Mouse (Mus musculus) neural tube, embryonic 11.5 days (tissue): ENCODE results near the gene Chchd3. TPM values are rescaled to one million over a fixed set of nuclear protein-coding genes. Genes with fewer than 3 reads are reported as not detected.

ENCODE experiments used
- ATAC-seq: fragments of 200-750 bp; cut with Nextera tagmentation; 2 replicates; pipeline ENCODE4 v1.8.0; 2017; ENCODE audit warnings: moderate number of reproducible peaks, mild to moderate bottlenecking, moderate TSS enrichment, moderate library complexity; ENCODE audit not compliant: insufficient read depth, low FRiP score, low TSS enrichment
- DNase-seq: peaks from one replicate; pipeline ENCODE4 v3.0.0-alpha.2; 2015; ENCODE audit warnings: low spot score
- H3K27ac ChIP-seq: fragments of 300-500 bp; sonication (generic); 2 replicates; pipeline ENCODE4 v1.5.1; 2014; ENCODE audit warnings: low read depth, mild to moderate bottlenecking, low read length
- H3K27me3 ChIP-seq: fragments of 300-500 bp; sonication (generic); 2 replicates; pipeline ENCODE4 v1.6.1; 2014; ENCODE audit warnings: mild to moderate bottlenecking, low read length, mixed read lengths; ENCODE audit not compliant: control insufficient read depth, insufficient read depth
- H3K36me3 ChIP-seq: fragments of 300-500 bp; sonication (generic); 2 replicates; pipeline ENCODE4 v1.6.1; 2014; ENCODE audit warnings: mild to moderate bottlenecking, low read length, moderate library complexity, mixed read lengths; ENCODE audit not compliant: control insufficient read depth, insufficient read depth
- H3K4me1 ChIP-seq: fragments of 300-500 bp; sonication (generic); 2 replicates; pipeline ENCODE4 v1.6.1; 2014; ENCODE audit warnings: low read length, mixed read lengths; ENCODE audit not compliant: control insufficient read depth, insufficient read depth
- H3K4me2 ChIP-seq: fragments of 300-500 bp; sonication (generic); 2 replicates; pipeline ENCODE4 v1.6.1; 2014; ENCODE audit warnings: low read depth, mild to moderate bottlenecking, moderate library complexity
- H3K4me3 ChIP-seq: fragments of 300-500 bp; sonication (generic); 2 replicates; pipeline ENCODE4 v1.5.1; 2014; ENCODE audit warnings: low read depth, low read length
- H3K9ac ChIP-seq: fragments of 300-500 bp; sonication (generic); 2 replicates; pipeline ENCODE4 v1.6.1; 2014; ENCODE audit warnings: mild to moderate bottlenecking, low read length
- H3K9me3 ChIP-seq: fragments of 300-500 bp; sonication (generic); 2 replicates; pipeline ENCODE4 v1.6.1; 2016; ENCODE audit warnings: low read length; ENCODE audit not compliant: control insufficient read depth
- WGBS: fragments of 180-500 bp; shearing (Covaris S2); extraction: QIAGEN DNeasy Blood & Tissue Kit; methylation state at CpG from one replicate; pipeline ENCODE4 v1.1.7; 2014; 5-methylcytosine and 5-hydroxymethylcytosine counted together
- polyA plus RNA-seq: library from polyadenylated mRNA; unstranded; fragments of >200 nt; fragmentation: Nextera tagmentation; extraction: Ambion mirVana; gene quantifications from 2 replicates; pipeline ENCODE4 v1.2.1, GENCODE M21; 2014

Chchd3 gene
- 126 and 127 TPM in 2 replicates for polyA plus RNA-seq

DNA sequence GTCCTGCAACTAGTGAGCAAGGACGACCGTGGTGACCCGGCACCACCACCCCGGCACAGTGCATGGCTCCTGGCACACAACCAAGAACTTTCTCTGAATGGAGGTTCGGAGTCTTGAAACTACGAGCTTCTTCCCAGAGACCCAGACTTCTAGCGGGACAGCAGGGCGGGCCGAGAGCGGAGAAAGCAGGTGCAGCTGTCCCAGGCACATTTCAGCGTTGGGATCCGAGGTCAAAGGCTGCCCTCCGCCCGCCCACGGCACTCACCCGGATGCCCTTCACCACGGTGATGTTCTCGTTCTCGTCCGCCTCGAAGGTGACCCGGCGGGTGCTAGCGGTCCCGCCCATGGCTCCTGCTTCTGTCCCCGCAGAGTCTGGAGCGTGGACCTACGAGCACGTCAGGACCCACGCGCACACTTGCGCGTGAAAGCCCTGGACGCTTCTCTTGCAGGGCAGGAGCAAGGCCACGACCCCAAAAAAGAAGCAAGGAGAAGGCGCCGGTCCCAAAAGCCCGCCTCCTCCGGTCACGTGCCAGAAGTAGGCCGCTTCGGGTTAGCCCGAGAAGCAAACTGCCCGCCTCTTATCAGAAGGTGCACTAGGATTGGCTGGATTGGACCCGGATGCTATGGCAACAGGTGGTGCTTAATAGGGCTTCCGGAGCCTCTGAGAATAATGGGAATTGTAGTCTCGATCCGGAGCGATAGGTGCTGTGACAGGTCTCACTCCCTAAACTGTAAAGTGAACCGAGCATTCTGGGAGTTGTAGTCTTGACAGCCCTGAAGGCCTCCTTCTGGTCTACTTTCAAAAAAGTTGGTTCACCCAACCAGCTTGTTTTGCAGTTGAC lies at the start of gene Chchd3:
Chchd3 (minus strand) TSS at position 526 of the 842 bp plus-strand sequence.
- ATAC-seq (peak; percentile 99), DNase-seq (peak; percentile 93)
- no peaks in the 10 kb centered on the region for H3K36me3 ChIP-seq
- peaks cover 5% of the 10 kb centered on the region for H3K4me1 ChIP-seq
- no peaks in the 10 kb centered on the region for H3K9me3 ChIP-seq
- WGBS, result under 1% methylated on average over 50 of the region's 50 CpGs
- H3K27me3 ChIP-seq, result no peaks in the 10 kb centered on the region
- H3K9ac ChIP-seq, result peak within 1 kb of the TSS; percentile 74
- peak within 1 kb of the TSS; percentile 76 for H3K4me2 ChIP-seq
- no peak within 1 kb of the TSS for H3K27ac ChIP-seq
- H3K4me3 ChIP-seq, result peak within 1 kb of the TSS; percentile 88

DNA sequence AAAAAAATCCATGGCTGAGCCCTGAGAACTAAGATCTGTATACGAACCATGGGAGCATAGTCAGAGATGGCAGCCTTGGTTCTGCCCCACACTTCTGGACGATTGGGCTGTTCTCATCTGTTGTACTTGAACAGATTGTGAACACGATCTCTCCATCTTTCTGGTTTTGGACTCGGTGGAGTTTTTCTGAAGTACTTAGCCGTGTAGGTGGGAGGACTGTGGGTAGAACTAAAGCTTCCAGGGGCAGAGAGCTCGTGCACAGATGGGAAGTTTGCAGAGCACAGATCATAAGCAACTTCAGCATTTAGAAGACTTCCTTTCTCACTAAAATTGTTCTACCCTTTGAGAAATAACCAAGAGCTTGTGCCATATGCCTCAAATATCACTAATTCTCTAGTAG lies 44.6 kb upstream of the Chchd3 start:
- no peaks in the 10 kb centered on the region for H3K36me3 ChIP-seq
- H3K27ac ChIP-seq, result no peak overlapping the region
- H3K4me2 ChIP-seq, result no peak overlapping the region
- H3K9ac ChIP-seq, result no peak overlapping the region
- ATAC-seq (no peak), DNase-seq (no peak)
- no peak overlapping the region for H3K4me3 ChIP-seq
- H3K4me1 ChIP-seq, result no peaks in the 10 kb centered on the region
- H3K9me3 ChIP-seq, result no peaks in the 10 kb centered on the region
- no peaks in the 10 kb centered on the region for H3K27me3 ChIP-seq
- WGBS, result 91% methylated on average over 6 of the region's 6 CpGs

DNA sequence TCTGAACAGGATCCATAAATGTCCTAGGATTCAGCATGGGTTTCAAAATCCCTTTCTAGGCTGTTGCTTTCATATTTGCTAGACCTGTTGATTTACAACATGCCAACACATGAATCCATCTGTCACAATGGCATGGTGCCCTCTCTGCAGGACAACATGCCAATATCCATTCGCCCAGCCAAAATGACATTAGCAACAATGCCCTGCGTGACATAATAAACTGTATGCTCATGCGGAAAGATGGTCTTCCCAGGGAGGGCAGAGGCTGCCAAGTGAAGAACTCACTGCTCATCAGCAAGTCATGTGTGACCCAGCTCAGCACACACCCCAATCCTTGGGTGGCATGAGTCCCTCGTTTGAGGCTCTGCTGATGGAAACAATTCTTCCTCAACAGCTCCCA lies 38.8 kb upstream of the Chchd3 start:
- H3K4me1 ChIP-seq, result no peaks in the 10 kb centered on the region
- H3K4me3 ChIP-seq, result no peak overlapping the region
- H3K27me3 ChIP-seq, result no peaks in the 10 kb centered on the region
- H3K4me2 ChIP-seq, result no peak overlapping the region
- H3K27ac ChIP-seq, result no peak overlapping the region
- no peak overlapping the region for H3K9ac ChIP-seq
- no peaks in the 10 kb centered on the region for H3K9me3 ChIP-seq
- H3K36me3 ChIP-seq, result no peaks in the 10 kb centered on the region
- ATAC-seq (no peak), DNase-seq (no peak)
- 88% methylated on average over 4 of the region's 4 CpGs for WGBS

DNA sequence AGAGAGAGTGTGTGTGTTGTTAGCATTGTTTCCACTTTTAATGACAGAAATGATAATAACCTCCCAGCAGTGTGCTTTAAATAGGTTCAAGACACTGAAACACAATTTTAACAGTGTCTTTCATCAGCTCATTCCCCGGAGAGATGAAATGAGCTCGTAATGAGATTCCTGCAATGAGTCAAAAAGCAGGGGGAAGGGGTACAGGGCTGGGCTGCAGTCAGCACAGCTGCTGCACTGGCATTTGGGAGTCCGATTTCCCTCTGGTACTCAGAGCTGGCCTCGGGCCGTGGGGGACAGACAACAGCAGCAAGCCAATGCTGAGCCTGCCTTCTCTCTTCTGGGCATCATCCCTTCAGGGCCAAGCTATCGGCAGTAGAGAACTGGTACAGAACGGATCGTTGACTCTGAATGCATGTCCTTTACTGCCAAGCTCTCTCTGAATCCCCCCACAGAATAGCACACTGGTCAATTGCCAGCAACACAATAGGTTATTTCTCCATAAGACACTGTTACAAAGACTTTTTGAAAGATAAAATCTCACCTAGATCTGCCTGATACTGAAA lies 34.7 kb upstream of the Chchd3 start:
- ATAC-seq, result no peak

DNA sequence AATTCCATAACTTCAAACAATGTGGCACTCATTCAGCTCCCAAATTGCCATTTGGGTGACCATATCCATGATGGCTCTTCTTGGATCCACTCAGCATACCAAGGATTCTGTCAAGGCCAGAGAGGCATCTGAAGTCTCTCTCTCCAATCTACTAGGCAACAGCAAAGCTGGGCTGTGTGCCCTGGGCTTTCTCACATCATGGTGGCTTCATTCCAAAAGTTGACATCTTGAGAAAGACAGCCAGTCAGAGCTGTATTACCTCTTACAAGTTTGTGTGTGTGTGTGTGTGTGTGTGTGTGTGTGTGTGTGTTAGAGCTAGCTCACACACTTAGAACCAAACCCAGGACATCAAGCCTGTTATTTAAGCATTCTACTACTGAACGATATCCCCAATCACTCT lies 20.1 kb upstream of the Chchd3 start:
- H3K27me3 ChIP-seq, result no peaks in the 10 kb centered on the region
- no peaks in the 10 kb centered on the region for H3K9me3 ChIP-seq
- no peak overlapping the region for H3K9ac ChIP-seq
- H3K27ac ChIP-seq, result no peak overlapping the region
- peaks cover 5% of the 10 kb centered on the region for H3K4me1 ChIP-seq
- H3K4me3 ChIP-seq, result no peak overlapping the region
- WGBS, result 100% methylated on average over 1 of the region's 1 CpGs
- ATAC-seq (no peak), DNase-seq (no peak)
- no peaks in the 10 kb centered on the region for H3K36me3 ChIP-seq
- no peak overlapping the region for H3K4me2 ChIP-seq

More for the DNA sequence above, 34.7 kb upstream of the Chchd3 start:
- H3K4me3 ChIP-seq, result no peak overlapping the region
- no peaks in the 10 kb centered on the region for H3K27me3 ChIP-seq
- no peak overlapping the region for H3K9ac ChIP-seq
- H3K4me1 ChIP-seq, result no peaks in the 10 kb centered on the region
- no peaks in the 10 kb centered on the region for H3K9me3 ChIP-seq
- peak; percentile 39 for DNase-seq
- no peak overlapping the region for H3K27ac ChIP-seq
- 48% methylated on average over 8 of the region's 8 CpGs for WGBS
- no peaks in the 10 kb centered on the region for H3K36me3 ChIP-seq
- no peak overlapping the region for H3K4me2 ChIP-seq

DNA sequence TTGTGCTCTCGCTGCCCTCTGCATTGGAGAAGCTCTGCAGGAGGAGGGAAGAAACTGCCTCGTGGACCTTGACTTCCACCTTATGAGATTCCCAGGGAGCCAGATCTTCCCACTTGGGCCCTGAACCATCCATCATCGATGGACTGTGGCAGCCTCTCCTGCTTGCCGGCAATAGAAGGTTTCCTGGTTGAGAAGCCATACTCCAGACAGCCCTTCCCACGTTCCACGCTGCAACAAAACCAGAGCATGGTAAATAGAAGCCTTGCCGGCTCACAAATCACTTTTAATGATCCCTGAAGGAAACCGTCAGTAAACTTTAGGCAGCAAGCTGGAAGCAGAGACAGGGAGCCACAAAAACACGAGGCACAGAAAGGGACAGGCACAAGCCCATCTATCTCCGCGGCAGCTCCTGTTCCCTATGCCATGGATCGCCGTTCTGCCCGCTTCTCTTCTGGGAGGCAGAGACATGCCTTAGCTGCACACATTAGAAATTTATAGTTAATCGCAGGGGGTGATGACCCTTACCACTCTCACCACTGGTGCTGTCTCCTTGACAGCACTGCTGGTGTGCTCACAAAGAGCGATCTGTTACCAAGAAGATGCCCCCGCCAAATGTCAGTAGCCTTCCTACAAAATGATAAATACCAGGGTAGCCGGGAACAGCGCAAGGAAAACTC lies 18.3 kb upstream of the Chchd3 start:
- no peaks in the 10 kb centered on the region for H3K9me3 ChIP-seq

DNA sequence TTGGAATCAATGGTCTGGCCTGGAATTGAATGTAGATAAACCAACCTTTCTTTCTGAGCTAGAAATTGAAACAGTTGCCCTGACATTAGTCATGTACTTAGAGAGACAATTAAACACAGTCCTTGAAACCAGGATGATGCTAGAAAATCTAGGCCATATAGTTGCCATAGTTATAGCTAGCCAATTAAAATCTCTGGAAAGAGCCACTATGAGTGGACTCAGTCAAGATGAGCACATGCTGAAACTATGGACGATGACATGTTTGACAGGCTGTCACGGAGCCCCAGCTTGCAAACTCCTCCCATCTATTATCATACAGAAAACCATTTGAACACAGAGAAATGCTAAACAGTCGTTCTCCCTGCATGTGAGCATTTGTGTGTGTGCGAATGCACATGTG lies 6.4 kb upstream of the Chchd3 start:
- ATAC-seq, result no peak
- no peak overlapping the region for H3K27ac ChIP-seq
- WGBS, result 78% methylated on average over 4 of the region's 4 CpGs

More for the DNA sequence above, 18.3 kb upstream of the Chchd3 start:
- H3K4me1 ChIP-seq, result peaks cover 5% of the 10 kb centered on the region
- DNase-seq (peak; percentile 19), ATAC-seq (no peak)
- no peak overlapping the region for H3K4me3 ChIP-seq
- H3K27me3 ChIP-seq, result no peaks in the 10 kb centered on the region
- no peak overlapping the region for H3K27ac ChIP-seq
- H3K4me2 ChIP-seq, result peak overlapping the region; percentile 4; the same call in 1 of the 2 replicates
- no peaks in the 10 kb centered on the region for H3K36me3 ChIP-seq
- 0 out of 2 replicates have a peak overlapping the region, but pooled peaks have one; percentile 23 for H3K9ac ChIP-seq
- WGBS, result 46% methylated on average over 19 of the region's 19 CpGs

DNA sequence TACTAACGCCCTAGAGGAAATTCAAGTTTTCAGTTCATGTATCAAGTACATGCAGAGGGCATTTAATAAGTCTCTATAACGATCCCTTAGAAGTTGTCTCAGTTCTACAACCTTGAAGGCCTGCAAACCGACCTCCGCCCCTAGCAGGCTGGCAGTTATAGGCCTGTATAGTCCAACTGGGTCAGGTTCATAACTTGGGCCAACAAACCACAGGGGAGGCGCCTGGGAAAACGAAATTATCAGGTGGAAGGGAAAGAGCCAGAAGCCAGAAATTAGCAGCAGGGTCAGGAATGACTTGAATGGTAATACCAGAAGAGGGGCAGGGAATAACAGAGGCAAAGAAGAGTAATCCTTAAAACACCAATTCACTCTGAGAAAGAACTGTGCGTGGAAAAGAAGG lies 784 bp downstream of the Chchd3 start:
- Histone ChIP-seq H3K4me2 (peak overlapping the region; percentile 76), H3K36me3 (no peaks in the 10 kb centered on the region), H3K27ac (no peak overlapping the region), H3K9me3 (no peaks in the 10 kb centered on the region), H3K9ac (peak overlapping the region; percentile 74), H3K4me1 (peaks cover 5% of the 10 kb centered on the region), H3K4me3 (peak overlapping the region; percentile 88), H3K27me3 (no peaks in the 10 kb centered on the region)
- no peak for DNase-seq
- WGBS, result 40% methylated on average over 7 of the region's 7 CpGs
- ATAC-seq, result no peak

More for the DNA sequence above, 6.4 kb upstream of the Chchd3 start:
- Histone ChIP-seq H3K27me3 (no peaks in the 10 kb centered on the region), H3K4me2 (no peak overlapping the region), H3K9me3 (no peaks in the 10 kb centered on the region), H3K4me3 (no peak overlapping the region), H3K36me3 (no peaks in the 10 kb centered on the region), H3K4me1 (no peaks in the 10 kb centered on the region), H3K9ac (no peak overlapping the region)
- DNase-seq, result no peak
